Mouse (Mus musculus): ENCODE data around the gene Sall4. TPM values are rescaled to one million over a fixed set of nuclear protein-coding genes. Genes with fewer than 3 reads are reported as not detected.

The Sall4 gene
- polyA plus RNA-seq, 1 experiment from 2014 or later = 7.7 TPM

DNA sequence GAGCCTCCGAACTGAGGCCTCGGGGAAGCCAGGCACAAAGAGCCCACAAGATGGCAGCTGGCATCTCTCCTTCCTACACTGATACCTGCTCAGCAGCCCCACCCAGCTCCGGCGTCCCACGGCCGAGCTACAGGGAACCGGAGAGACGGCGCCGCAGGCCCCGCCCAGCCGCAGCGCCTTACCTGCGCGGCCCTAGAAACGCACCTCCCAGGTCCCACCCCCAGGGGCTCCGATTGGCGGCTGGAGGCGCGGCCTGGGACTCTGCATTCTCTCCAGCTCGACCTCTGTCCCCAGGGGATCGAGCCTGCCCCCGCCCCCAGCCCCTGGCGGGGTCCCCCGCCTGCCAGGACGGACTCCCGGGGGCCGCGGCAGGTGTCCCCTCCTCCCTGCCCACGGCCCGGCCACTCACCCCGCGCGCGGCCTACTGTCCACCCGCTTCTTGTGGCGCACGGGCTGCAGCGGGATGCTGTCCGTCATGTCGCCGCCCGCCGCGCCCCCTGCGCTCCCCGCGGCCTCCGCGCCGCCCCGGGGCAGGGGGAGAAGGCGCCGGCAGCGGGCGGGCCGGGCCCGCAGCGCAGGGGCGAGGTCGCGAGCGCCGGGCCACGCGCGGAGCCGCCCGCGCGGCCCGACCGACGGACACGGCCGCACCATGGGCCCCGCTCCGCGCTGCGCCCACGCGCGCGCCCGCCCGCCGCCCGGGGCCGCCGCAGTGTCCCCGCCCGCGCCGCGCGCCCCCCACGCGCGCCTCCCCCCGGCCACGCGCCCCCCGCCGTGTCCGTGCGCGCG is 26.3 kb downstream of the Sall4 start:
- H3K4me1 ChIP-seq (ENCODE audit: control insufficient read depth, insufficient read depth, low read length) = no peaks in the 10 kb centered on the region
- no peaks in the 10 kb centered on the region for H3K27me3 ChIP-seq (ENCODE audit: control insufficient read depth, insufficient read depth, low read length)
- peak overlapping the region; percentile 92 for H3K9ac ChIP-seq (ENCODE audit: low read length)
- peak; percentile 73 for ATAC-seq (ENCODE audit: insufficient read depth, low FRiP score, low TSS enrichment)
- peaks cover 3% of the 10 kb centered on the region; the same call in 1 of the 2 replicates for H3K9me3 ChIP-seq (ENCODE audit: control insufficient read depth, low read length)
- 1% methylated on average over 40 of the region's 108 CpGs for WGBS
- peak overlapping the region; percentile 73 for H3K27ac ChIP-seq (ENCODE audit: low read depth, low read length)
- peak; percentile 74 for DNase-seq (ENCODE audit: low spot score)
- no peaks in the 10 kb centered on the region for H3K36me3 ChIP-seq (ENCODE audit: control insufficient read depth, insufficient read depth, low read length)
- H3K4me2 ChIP-seq (ENCODE audit: low read depth) = peak overlapping the region; percentile 82
- H3K4me3 ChIP-seq (ENCODE audit: low read depth, low read length) = peak overlapping the region; percentile 86

DNA sequence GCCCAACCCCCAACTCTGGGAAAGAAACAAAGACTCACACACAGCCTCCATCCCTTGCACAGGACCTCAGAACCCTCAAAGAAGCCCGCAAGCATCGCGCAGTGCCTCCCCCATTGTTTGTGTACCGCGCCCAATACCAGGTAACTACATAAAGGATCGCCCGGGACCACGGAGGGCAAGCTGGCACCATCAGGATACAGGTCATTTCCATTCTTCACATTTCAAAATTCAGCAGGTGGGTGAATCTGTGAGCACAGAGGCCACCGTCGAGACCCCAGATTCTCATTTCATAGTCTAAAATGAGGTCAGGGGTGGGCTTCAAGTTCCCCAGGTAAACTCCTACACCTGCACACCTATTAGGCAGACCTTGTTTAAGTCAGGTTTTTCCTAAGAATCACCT is 27.2 kb downstream of the Sall4 start:
- peaks cover 3% of the 10 kb centered on the region; the same call in 1 of the 2 replicates for H3K9me3 ChIP-seq (ENCODE audit: control insufficient read depth, low read length)
- peak overlapping the region; percentile 82; the same call in 1 of the 2 replicates for H3K4me2 ChIP-seq (ENCODE audit: low read depth)
- H3K27ac ChIP-seq (ENCODE audit: low read depth, low read length) = no peak overlapping the region
- peak overlapping the region; percentile 86 for H3K4me3 ChIP-seq (ENCODE audit: low read depth, low read length)
- H3K27me3 ChIP-seq (ENCODE audit: control insufficient read depth, insufficient read depth, low read length) = no peaks in the 10 kb centered on the region
- DNase-seq (ENCODE audit: low spot score) = no peak
- H3K9ac ChIP-seq (ENCODE audit: low read length) = no peak overlapping the region
- no peaks in the 10 kb centered on the region for H3K36me3 ChIP-seq (ENCODE audit: control insufficient read depth, insufficient read depth, low read length)
- H3K4me1 ChIP-seq (ENCODE audit: control insufficient read depth, insufficient read depth, low read length) = no peaks in the 10 kb centered on the region
- no peak for ATAC-seq (ENCODE audit: insufficient read depth, low FRiP score, low TSS enrichment)
- 91% methylated on average over 10 of the region's 10 CpGs for WGBS

GRCm38 (mm10) chr2:168738854-168739253 is 28.9 kb downstream of the Sall4 start:
- Histone ChIP-seq H3K9me3 (ENCODE audit: control insufficient read depth, low read length) (peaks cover 3% of the 10 kb centered on the region; the same call in 1 of the 2 replicates), H3K36me3 (ENCODE audit: control insufficient read depth, insufficient read depth, low read length) (no peaks in the 10 kb centered on the region), H3K4me2 (ENCODE audit: low read depth) (no peak overlapping the region), H3K4me3 (ENCODE audit: low read depth, low read length) (no peak overlapping the region), H3K9ac (ENCODE audit: low read length) (no peak overlapping the region), H3K4me1 (ENCODE audit: control insufficient read depth, insufficient read depth, low read length) (no peaks in the 10 kb centered on the region), H3K27me3 (ENCODE audit: control insufficient read depth, insufficient read depth, low read length) (no peaks in the 10 kb centered on the region), H3K27ac (ENCODE audit: low read depth, low read length) (no peak overlapping the region)
- WGBS = 85% methylated on average over 1 of the region's 1 CpGs
- ATAC-seq (ENCODE audit: insufficient read depth, low FRiP score, low TSS enrichment) = no peak
- DNase-seq (ENCODE audit: low spot score) = no peak

- Histone ChIP-seq H3K4me1 (ENCODE audit: control insufficient read depth, insufficient read depth, low read length) (no peaks in the 10 kb centered on the region), H3K27ac (ENCODE audit: low read depth, low read length) (no peak overlapping the region), H3K9ac (ENCODE audit: low read length) (no peak overlapping the region), H3K36me3 (ENCODE audit: control insufficient read depth, insufficient read depth, low read length) (no peaks in the 10 kb centered on the region), H3K4me3 (ENCODE audit: low read depth, low read length) (no peak overlapping the region), H3K27me3 (ENCODE audit: control insufficient read depth, insufficient read depth, low read length) (no peaks in the 10 kb centered on the region), H3K4me2 (ENCODE audit: low read depth) (no peak overlapping the region), H3K9me3 (ENCODE audit: control insufficient read depth, low read length) (peaks cover 3% of the 10 kb centered on the region; the same call in 1 of the 2 replicates)
- no peak for DNase-seq (ENCODE audit: low spot score)
- no peak for ATAC-seq (ENCODE audit: insufficient read depth, low FRiP score, low TSS enrichment)
- 87% methylated on average over 10 of the region's 10 CpGs for WGBS
Measured at GRCm38 (mm10) chr2:168737878-168738277, 29.9 kb downstream of the Sall4 start.

- Histone ChIP-seq H3K9me3 (ENCODE audit: control insufficient read depth, low read length) (peaks cover 3% of the 10 kb centered on the region; the same call in 1 of the 2 replicates), H3K27ac (ENCODE audit: low read depth, low read length) (no peak overlapping the region), H3K27me3 (ENCODE audit: control insufficient read depth, insufficient read depth, low read length) (no peaks in the 10 kb centered on the region), H3K36me3 (ENCODE audit: control insufficient read depth, insufficient read depth, low read length) (no peaks in the 10 kb centered on the region), H3K4me2 (ENCODE audit: low read depth) (no peak overlapping the region), H3K9ac (ENCODE audit: low read length) (no peak overlapping the region), H3K4me3 (ENCODE audit: low read depth, low read length) (no peak overlapping the region), H3K4me1 (ENCODE audit: control insufficient read depth, insufficient read depth, low read length) (peaks cover 15% of the 10 kb centered on the region; the same call in 1 of the 2 replicates)
- WGBS = 55% methylated on average over 11 of the region's 11 CpGs
- ATAC-seq (ENCODE audit: insufficient read depth, low FRiP score, low TSS enrichment) = no peak
- no peak for DNase-seq (ENCODE audit: low spot score)
Measured at GRCm38 (mm10) chr2:168734023-168734422, 33.7 kb downstream of the Sall4 start.

- WGBS = 76% methylated on average over 8 of the region's 8 CpGs
Measured at GRCm38 (mm10) chr2:168731258-168731657, 36.5 kb downstream of the Sall4 start.

DNA sequence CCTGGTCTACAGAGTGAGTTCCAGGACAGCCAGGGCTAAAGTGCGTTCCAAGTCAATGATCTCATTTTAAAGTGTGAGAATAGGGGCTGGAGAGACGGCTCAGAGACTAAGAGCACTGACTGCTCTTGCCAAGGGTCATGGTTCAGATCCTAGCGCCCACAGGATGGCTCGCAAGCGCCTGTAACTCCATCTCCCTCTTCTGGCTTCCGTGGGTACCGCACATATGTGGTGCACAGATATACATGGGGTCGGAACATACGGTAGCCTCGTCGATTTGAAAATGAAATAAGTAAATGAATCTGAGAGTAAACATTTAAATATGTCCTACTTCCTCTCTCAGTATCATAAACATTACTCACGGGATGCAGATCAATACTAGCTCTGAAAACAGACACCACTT is 38.0 kb downstream of the Sall4 start:
- 87% methylated on average over 12 of the region's 12 CpGs for WGBS
- H3K36me3 ChIP-seq (ENCODE audit: control insufficient read depth, insufficient read depth, low read length) = no peaks in the 10 kb centered on the region
- no peaks in the 10 kb centered on the region for H3K27me3 ChIP-seq (ENCODE audit: control insufficient read depth, insufficient read depth, low read length)
- peaks cover 17% of the 10 kb centered on the region; the same call in 1 of the 2 replicates for H3K4me1 ChIP-seq (ENCODE audit: control insufficient read depth, insufficient read depth, low read length)
- no peak overlapping the region for H3K9ac ChIP-seq (ENCODE audit: low read length)
- no peak overlapping the region for H3K4me3 ChIP-seq (ENCODE audit: low read depth, low read length)
- DNase-seq (ENCODE audit: low spot score) (no peak), ATAC-seq (ENCODE audit: insufficient read depth, low FRiP score, low TSS enrichment) (no peak)
- no peak overlapping the region for H3K27ac ChIP-seq (ENCODE audit: low read depth, low read length)
- H3K4me2 ChIP-seq (ENCODE audit: low read depth) = no peak overlapping the region
- H3K9me3 ChIP-seq (ENCODE audit: control insufficient read depth, low read length) = no peaks in the 10 kb centered on the region

More at GRCm38 (mm10) chr2:168731258-168731657, 36.5 kb downstream of the Sall4 start:
- no peak overlapping the region for H3K27ac ChIP-seq (ENCODE audit: low read depth, low read length)
- no peak overlapping the region for H3K4me3 ChIP-seq (ENCODE audit: low read depth, low read length)
- no peak for ATAC-seq (ENCODE audit: insufficient read depth, low FRiP score, low TSS enrichment)
- H3K27me3 ChIP-seq (ENCODE audit: control insufficient read depth, insufficient read depth, low read length) = no peaks in the 10 kb centered on the region
- no peak overlapping the region for H3K9ac ChIP-seq (ENCODE audit: low read length)
- H3K4me2 ChIP-seq (ENCODE audit: low read depth) = no peak overlapping the region
- H3K36me3 ChIP-seq (ENCODE audit: control insufficient read depth, insufficient read depth, low read length) = no peaks in the 10 kb centered on the region
- H3K4me1 ChIP-seq (ENCODE audit: control insufficient read depth, insufficient read depth, low read length) = peaks cover 15% of the 10 kb centered on the region; the same call in 1 of the 2 replicates
- DNase-seq (ENCODE audit: low spot score) = no peak
- H3K9me3 ChIP-seq (ENCODE audit: control insufficient read depth, low read length) = no peaks in the 10 kb centered on the region

GRCm38 (mm10) chr2:168728045-168728444 is 39.7 kb downstream of the Sall4 start:
- Histone ChIP-seq H3K9me3 (ENCODE audit: control insufficient read depth, low read length) (no peaks in the 10 kb centered on the region), H3K4me3 (ENCODE audit: low read depth, low read length) (no peak overlapping the region), H3K27me3 (ENCODE audit: control insufficient read depth, insufficient read depth, low read length) (no peaks in the 10 kb centered on the region), H3K9ac (ENCODE audit: low read length) (no peak overlapping the region), H3K4me2 (ENCODE audit: low read depth) (no peak overlapping the region), H3K36me3 (ENCODE audit: control insufficient read depth, insufficient read depth, low read length) (no peaks in the 10 kb centered on the region), H3K4me1 (ENCODE audit: control insufficient read depth, insufficient read depth, low read length) (peaks cover 17% of the 10 kb centered on the region; the same call in 1 of the 2 replicates), H3K27ac (ENCODE audit: low read depth, low read length) (no peak overlapping the region)
- no peak for ATAC-seq (ENCODE audit: insufficient read depth, low FRiP score, low TSS enrichment)
- no peak for DNase-seq (ENCODE audit: low spot score)
- 83% methylated on average over 12 of the region's 12 CpGs for WGBS

- DNase-seq (ENCODE audit: low spot score) (peak; percentile 78), ATAC-seq (ENCODE audit: insufficient read depth, low FRiP score, low TSS enrichment) (peak; percentile 87)
- H3K4me2 ChIP-seq (ENCODE audit: low read depth) = no peak overlapping the region
- no peaks in the 10 kb centered on the region for H3K27me3 ChIP-seq (ENCODE audit: control insufficient read depth, insufficient read depth, low read length)
- no peaks in the 10 kb centered on the region for H3K36me3 ChIP-seq (ENCODE audit: control insufficient read depth, insufficient read depth, low read length)
- no peak overlapping the region for H3K9ac ChIP-seq (ENCODE audit: low read length)
- H3K4me1 ChIP-seq (ENCODE audit: control insufficient read depth, insufficient read depth, low read length) = peaks cover 9% of the 10 kb centered on the region; the same call in 1 of the 2 replicates
- WGBS = 56% methylated on average over 6 of the region's 6 CpGs
- no peak overlapping the region for H3K27ac ChIP-seq (ENCODE audit: low read depth, low read length)
- no peaks in the 10 kb centered on the region for H3K9me3 ChIP-seq (ENCODE audit: control insufficient read depth, low read length)
- no peak overlapping the region for H3K4me3 ChIP-seq (ENCODE audit: low read depth, low read length)
Measured at GRCm38 (mm10) chr2:168726007-168726406, 41.7 kb downstream of the Sall4 start.
